ENCODE assay signal across 13 mouse cellular contexts in the genomic region with DNA sequence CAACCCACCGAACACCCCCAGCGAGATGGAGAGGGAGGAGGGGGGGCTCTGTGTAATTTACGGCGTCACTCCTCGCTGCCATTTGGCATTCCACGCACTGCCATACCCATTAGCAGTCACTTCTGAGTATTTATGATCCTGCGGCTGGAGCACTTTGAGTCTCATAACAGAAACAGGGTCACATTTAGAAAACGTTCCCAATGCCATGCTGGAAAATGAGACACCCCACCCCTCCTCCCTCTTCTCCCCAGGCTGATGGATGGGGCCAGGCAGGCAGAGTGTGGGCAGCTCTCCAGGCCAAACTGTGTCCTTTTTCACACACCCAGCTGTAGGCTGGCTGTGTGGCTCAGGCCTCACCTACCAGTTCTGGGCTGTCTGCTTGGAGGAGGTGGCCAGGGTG. TPM values are rescaled to one million over a fixed set of nuclear protein-coding genes. Genes with fewer than 3 reads are reported as not detected.
DNase-seq lines count a peak whose midpoint lies in the region; ATAC-seq and TF ChIP-seq lines count a peak whose summit lies in the region.
"Had no signal": no experiment of that assay in that cellular context is flagged by ENCODE, and none has a peak within 500 bp of the region (broad histone marks: within the 10 kb centered on the region; RNA-seq: fewer than 3 reads in every experiment).

No protein-coding gene starts in this region.

- no peak for TF ChIP-seq CTCF in gastrocnemius, adult 2 months (IDR thresholded peaks at IDR 0.05)
- no peak for TF ChIP-seq CTCF in forebrain, postnatal 0 days (IDR thresholded peaks at IDR 0.05; ENCODE audit: low read depth)

- TF ChIP-seq POLR2A in myocyte (IDR thresholded peaks at IDR 0.05; ENCODE audit: insufficient read length, low read depth) = no peak

- intact Hi-C loops in heart, postnatal 14 days (cut with DNase I) = no loop called here
- intact Hi-C loops in gastrocnemius, adult 2 months (cut with DNase I) = no loop called here

- H3K27ac ChIP-seq in heart, embryonic 13.5 days (replicated peaks) = no peak overlapping the region
- peak overlapping the region; percentile 71; the same call in 1 of the 2 replicates for H3K27ac ChIP-seq in gastrocnemius, adult 2 months
- no peak overlapping the region for H3K27ac ChIP-seq in forebrain, postnatal 0 days (ENCODE audit: low read depth, low read length)
- H3K27ac ChIP-seq: hindbrain, embryonic 15.5 days; liver, embryonic 15.5 days had no signal

- no peaks in the 10 kb centered on the region for H3K36me3 ChIP-seq in heart, embryonic 13.5 days
- H3K36me3 ChIP-seq in myocyte (ENCODE audit: control insufficient read depth, insufficient read depth) = no peaks in the 10 kb centered on the region
- H3K36me3 ChIP-seq in forebrain, postnatal 0 days (ENCODE audit: insufficient read depth) = no peaks in the 10 kb centered on the region
- H3K36me3 ChIP-seq: hindbrain, embryonic 15.5 days had no signal

- ATAC-seq in heart, embryonic 13.5 days (ENCODE audit: extremely low read depth, insufficient number of reproducible peaks, low FRiP score, low TSS enrichment) = no peak
- ATAC-seq in CD4-positive, CD25-positive, alpha-beta regulatory T cell, adult 4 months = no peak
- no peak; the same call in 1 of the 2 replicates for ATAC-seq in forebrain, postnatal 0 days

- peaks cover 59% of the 10 kb centered on the region for H3K4me1 ChIP-seq in heart, embryonic 13.5 days
- 0 out of 2 replicates have a peak, but pooled peaks cover 4% of the 10 kb centered on the region for H3K4me1 ChIP-seq in forebrain, postnatal 0 days (ENCODE audit: insufficient read depth)

- H3K79me2 ChIP-seq in myocyte (ENCODE audit: control insufficient read depth, insufficient read depth) = no peaks in the 10 kb centered on the region

- H3K9me3 ChIP-seq in heart, embryonic 13.5 days = no peaks in the 10 kb centered on the region
- H3K9me3 ChIP-seq in forebrain, postnatal 0 days (ENCODE audit: low read length) = no peaks in the 10 kb centered on the region
- H3K9me3 ChIP-seq: heart, embryonic 10.5 days; hindbrain, embryonic 15.5 days; liver, embryonic 15.5 days had no signal

- H3ac ChIP-seq in myocyte (ENCODE audit: control insufficient read depth, insufficient read length) = no peak overlapping the region

- no peak overlapping the region for H3K4me3 ChIP-seq in heart, embryonic 13.5 days
- H3K4me3 ChIP-seq in gastrocnemius, adult 2 months = peak overlapping the region; percentile 38
- H3K4me3 ChIP-seq in myocyte = no peak overlapping the region
- H3K4me3 ChIP-seq in forebrain, postnatal 0 days (ENCODE audit: low read depth, low read length) = no peak overlapping the region
- H3K4me3 ChIP-seq: heart, embryonic 10.5 days; hindbrain, embryonic 15.5 days; liver, embryonic 15.5 days had no signal

- 0 out of 2 replicates have a peak overlapping the region, but pooled peaks have one; percentile 19 for H3K9ac ChIP-seq in heart, embryonic 13.5 days
- no peak overlapping the region for H3K9ac ChIP-seq in forebrain, postnatal 0 days
- H3K9ac ChIP-seq: hindbrain, embryonic 15.5 days; liver, embryonic 15.5 days had no signal

- no peak overlapping the region for H3K4me2 ChIP-seq in heart, embryonic 13.5 days
- peak overlapping the region; percentile 82 for H3K4me2 ChIP-seq in myocyte (ENCODE audit: low read depth)
- H3K4me2 ChIP-seq in forebrain, postnatal 0 days (ENCODE audit: low read depth) = no peak overlapping the region
- H3K4me2 ChIP-seq: hindbrain, embryonic 15.5 days; liver, embryonic 15.5 days had no signal

- 60% methylated on average over 8 of the region's 8 CpGs for WGBS in heart, embryonic 13.5 days
- WGBS in forebrain, postnatal 0 days = 35% methylated on average over 8 of the region's 8 CpGs

- H3K27me3 ChIP-seq in heart, embryonic 13.5 days (replicated peaks) = no peaks in the 10 kb centered on the region
- H3K27me3 ChIP-seq in myocyte (ENCODE audit: control insufficient read depth, insufficient read depth, insufficient read length) = no peaks in the 10 kb centered on the region
- H3K27me3 ChIP-seq in forebrain, postnatal 0 days (ENCODE audit: insufficient read depth, low read length) = no peaks in the 10 kb centered on the region
- H3K27me3 ChIP-seq: hindbrain, embryonic 15.5 days; liver, embryonic 15.5 days had no signal

- DNase-seq in heart, postnatal 14 days = no peak
- peak; percentile 42 for DNase-seq in adrenal gland, adult 8-10 months
- DNase-seq in gastrocnemius, adult 2 months = peak; percentile 89
- DNase-seq in yolk sac, embryonic 10.5 days (ENCODE audit: low spot score) = no peak
- DNase-seq in forebrain, postnatal 0 days = no peak
- DNase-seq: cerebellum, adult 18-20 months; kidney, postnatal 25 days had no signal

TF ChIP-seq in myocyte, 11 proteins besides CTCF, POLR2A, EP300 and RAD21:
- TF ChIP-seq MYOD1 (IDR thresholded peaks at IDR 0.05; ENCODE audit: control insufficient read depth in 1 of 3, insufficient read length in 2 of 3, low read depth in 2 of 3) (peak in 1 of 3 experiments; percentile 44), MYOG (IDR thresholded peaks at IDR 0.05; ENCODE audit: control insufficient read depth in 1 of 3, insufficient read depth in 1 of 3, insufficient read length in 2 of 3, low read depth in 2 of 3) (peak in 1 of 3 experiments; percentile 7), POLR2AphosphoS2 (IDR thresholded peaks at IDR 0.05; ENCODE audit: insufficient read length, low read depth) (no peak), USF1 (IDR thresholded peaks at IDR 0.05; ENCODE audit: low read depth) (no peak), TCF12 (IDR thresholded peaks at IDR 0.05; ENCODE audit: insufficient read depth, poor library complexity, severe bottlenecking) (no peak), CEBPB (IDR thresholded peaks at IDR 0.05; ENCODE audit: insufficient read depth, poor library complexity, severe bottlenecking) (no peak)
TF ChIP-seq in myocyte: peak in this region for 2.

RNA-seq across cellular contexts. Expression of a gene that starts 38.7 kb away (rescaled TPM):
- polyA plus RNA-seq in heart, embryonic 13.5 days (2015; fragmentation: Nextera tagmentation; extraction: Ambion mirVana) = 10.3 and 11.4 TPM in 2 replicates
- 10 to 100 TPM; 11.1 to 12.8 TPM for total RNA-seq in heart, postnatal 14 days (2021)
- 10 to 100 TPM; 55.7 to 76.3 (median 61.3) TPM for total RNA-seq in adrenal gland, adult 8-10 months (2022)
- total RNA-seq in gastrocnemius, adult 2 months (2021) = 1 to 10 TPM; 5.1 to 6.4 TPM
- 27.2 TPM for polyA plus RNA-seq in myocyte (2012; fragmentation: generic; extraction: Trizol)
- 1 to 10 TPM; 7.4 to 8.3 TPM for polyA plus RNA-seq in CD4-positive, CD25-positive, alpha-beta regulatory T cell, adult 4 months (2017; shearing (Covaris generic))
- 14.5 and 20.7 TPM in 2 replicates for total RNA-seq in forebrain, postnatal 0 days (2014; rRNA removed)
- polyA plus RNA-seq in forebrain, postnatal 0 days (2015; fragmentation: Nextera tagmentation; extraction: Ambion mirVana) = 8.0 and 9.5 TPM in 2 replicates

Comparison
In these comparisons a context has a peak if more than half of its experiments do, and no peak if none do; other contexts are left out.
1. DNase-seq: peak in adrenal gland, adult 8-10 months (single experiment) and gastrocnemius, adult 2 months (single experiment); none in heart, postnatal 14 days (0 of 2), yolk sac, embryonic 10.5 days (single experiment) and forebrain, postnatal 0 days (single experiment).